Mouse (Mus musculus) liver, embryonic 14.5 days (tissue): ENCODE measurements around the gene Snx6.

Experiments used
- CTCF ChIP-seq: IDR thresholded peaks from 2 replicates; pipeline ENCODE4 v1.5.1; 2016; ENCODE audit warnings: antibody characterized with exemption, low read depth, control low read depth
- EP300 ChIP-seq: IDR thresholded peaks from 2 replicates; pipeline ENCODE4 v1.6.1; 2016; ENCODE audit warnings: antibody characterized with exemption, low read depth

- no peak for TF ChIP-seq CTCF
- no peak for TF ChIP-seq EP300
These were observed 46.1 kb upstream of the Snx6 start for GRCm38 (mm10) chr12:54841576-54841975.
